Comparison of ENCODE assay signal across 27 mouse cellular contexts in the genomic region with DNA sequence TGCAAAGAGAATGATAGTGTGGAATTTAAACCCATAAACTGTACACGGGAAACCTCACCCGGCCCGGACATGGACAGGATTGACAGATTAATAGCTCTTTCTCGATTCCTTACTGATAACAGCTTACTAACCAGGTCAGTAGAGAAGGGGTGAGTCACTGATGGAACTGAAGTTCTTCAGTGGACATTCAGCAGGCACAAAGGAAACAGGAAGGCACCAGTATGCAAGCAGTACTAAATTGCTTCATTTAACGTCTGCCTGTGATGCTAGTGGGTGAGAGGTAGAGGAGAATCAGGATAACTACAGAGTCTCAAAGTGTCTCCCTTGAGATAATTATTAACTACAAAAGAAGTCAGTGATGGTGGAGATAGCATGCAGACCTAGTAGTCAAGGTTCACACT. TPM values are rescaled to one million over a fixed set of nuclear protein-coding genes. Genes with fewer than 3 reads are reported as not detected.
A peak's percentile ranks its signal among the peaks of the same experiment; 100 is the strongest.
DNase-seq lines count a peak whose midpoint lies in the region; ATAC-seq and TF ChIP-seq lines count a peak whose summit lies in the region.
"Had no signal": no experiment of that assay in that cellular context is flagged by ENCODE, and none has a peak within 500 bp of the region (broad histone marks: within the 10 kb centered on the region; RNA-seq: fewer than 3 reads in every experiment).

No protein-coding gene starts in this region.

- no peak for ATAC-seq in heart, embryonic 12.5 days (ENCODE audit: insufficient number of reproducible peaks, low FRiP score)
- no peak for ATAC-seq in liver, embryonic 13.5 days (ENCODE audit: low read depth)
- ATAC-seq in liver, embryonic 12.5 days, result no peak
- ATAC-seq in granulocyte monocyte progenitor cell, adult 5-6 weeks (replicated peaks; ENCODE audit: poor library complexity, severe bottlenecking), result 0 out of 2 replicates have a peak, but pooled peaks have one; percentile 10
- no peak for ATAC-seq in liver, postnatal 0 days
- ATAC-seq: CD4-positive, CD25-positive, alpha-beta regulatory T cell, adult 4 months; forebrain, embryonic 16.5 days; hindbrain, embryonic 16.5 days; midbrain, embryonic 15.5 days had no signal

- H3K36me3 ChIP-seq in heart, embryonic 12.5 days, result peaks cover 37% of the 10 kb centered on the region
- H3K36me3 ChIP-seq in liver, embryonic 13.5 days, result peaks cover 66% of the 10 kb centered on the region
- peaks cover 68% of the 10 kb centered on the region for H3K36me3 ChIP-seq in liver, embryonic 12.5 days
- peaks cover 51% of the 10 kb centered on the region for H3K36me3 ChIP-seq in liver, postnatal 0 days (replicated peaks; ENCODE audit: insufficient read depth, low read length)
- H3K36me3 ChIP-seq: midbrain, embryonic 15.5 days had no signal

- H3K27me3 ChIP-seq in heart, embryonic 12.5 days (replicated peaks), result no peaks in the 10 kb centered on the region
- no peaks in the 10 kb centered on the region for H3K27me3 ChIP-seq in liver, embryonic 13.5 days
- no peaks in the 10 kb centered on the region for H3K27me3 ChIP-seq in liver, embryonic 12.5 days (replicated peaks)
- no peaks in the 10 kb centered on the region for H3K27me3 ChIP-seq in liver, postnatal 0 days (ENCODE audit: insufficient read depth, low read length)
- H3K27me3 ChIP-seq: limb, embryonic 15.5 days; lung, embryonic 15.5 days; midbrain, embryonic 15.5 days; neural tube, embryonic 15.5 days had no signal

- no peak overlapping the region for H3K27ac ChIP-seq in heart, embryonic 12.5 days (ENCODE audit: poor library complexity, severe bottlenecking)
- 0 out of 2 replicates have a peak overlapping the region, but pooled peaks have one; percentile 39 for H3K27ac ChIP-seq in liver, embryonic 13.5 days
- H3K27ac ChIP-seq in liver, embryonic 12.5 days, result no peak overlapping the region
- H3K27ac ChIP-seq in liver, postnatal 0 days (ENCODE audit: low read depth), result 0 out of 2 replicates have a peak overlapping the region, but pooled peaks have one; percentile 1
- H3K27ac ChIP-seq: limb, embryonic 10.5 days; limb, embryonic 15.5 days; lung, embryonic 15.5 days; midbrain, embryonic 10.5 days; midbrain, embryonic 15.5 days; neural tube, embryonic 15.5 days had no signal

- H3K4me1 ChIP-seq in heart, embryonic 12.5 days (replicated peaks), result peaks cover 39% of the 10 kb centered on the region
- H3K4me1 ChIP-seq in liver, embryonic 13.5 days (replicated peaks), result peaks cover 65% of the 10 kb centered on the region
- H3K4me1 ChIP-seq in liver, embryonic 12.5 days, result peaks cover 49% of the 10 kb centered on the region
- H3K4me1 ChIP-seq in liver, postnatal 0 days (ENCODE audit: insufficient read depth), result peaks cover 25% of the 10 kb centered on the region

- WGBS in heart, embryonic 12.5 days, result 57% methylated on average over 5 of the region's 5 CpGs
- 58% methylated on average over 5 of the region's 5 CpGs for WGBS in liver, embryonic 13.5 days (ENCODE audit: insufficient replicate concordance)
- 59% methylated on average over 5 of the region's 5 CpGs for WGBS in liver, embryonic 12.5 days (ENCODE audit: insufficient replicate concordance)
- WGBS in liver, postnatal 0 days (ENCODE audit: insufficient replicate concordance), result 46% methylated on average over 5 of the region's 5 CpGs

- no peak for DNase-seq in heart, postnatal 10 days
- DNase-seq in liver, embryonic 13.5 days, result no peak
- DNase-seq in liver, postnatal 0 days, result no peak
- no peak for DNase-seq in thymus, postnatal 25 days
- no peak for DNase-seq in thymus, postnatal 36 days
- DNase-seq: adrenal gland, postnatal 25 days; cerebellum, adult 11-12 months; cerebellum, adult 9-11 months; gastrocnemius, postnatal 10 days; kidney, adult 11 months; layer of hippocampus, postnatal 36 days; right cerebral cortex, postnatal 25 days; thymus, adult 18-20 months; thymus, postnatal 4 days had no signal

- H3K9me3 ChIP-seq in heart, embryonic 12.5 days (replicated peaks), result no peaks in the 10 kb centered on the region
- H3K9me3 ChIP-seq in liver, embryonic 13.5 days (replicated peaks), result no peaks in the 10 kb centered on the region
- no peaks in the 10 kb centered on the region for H3K9me3 ChIP-seq in liver, embryonic 12.5 days (replicated peaks)
- no peaks in the 10 kb centered on the region for H3K9me3 ChIP-seq in liver, postnatal 0 days (ENCODE audit: low read length)
- H3K9me3 ChIP-seq: limb, embryonic 10.5 days; limb, embryonic 15.5 days; lung, embryonic 15.5 days; midbrain, embryonic 10.5 days; midbrain, embryonic 15.5 days; neural tube, embryonic 15.5 days had no signal

- intact Hi-C loops in heart, postnatal 10 days (cut with DNase I), result loop anchor here (5.0 kb wide), 1 partner anchor 183 kb away; no protein-coding TSS in a partner anchor

- peak overlapping the region; percentile 13; the same call in 1 of the 2 replicates for H3K9ac ChIP-seq in heart, embryonic 12.5 days
- H3K9ac ChIP-seq in liver, embryonic 13.5 days, result no peak overlapping the region
- H3K9ac ChIP-seq in liver, embryonic 12.5 days, result no peak overlapping the region
- H3K9ac ChIP-seq in liver, postnatal 0 days (replicated peaks), result no peak overlapping the region
- H3K9ac ChIP-seq: limb, embryonic 15.5 days; lung, embryonic 15.5 days; midbrain, embryonic 15.5 days; neural tube, embryonic 15.5 days had no signal

- H3K4me3 ChIP-seq in heart, embryonic 12.5 days, result no peak overlapping the region
- no peak overlapping the region for H3K4me3 ChIP-seq in liver, embryonic 13.5 days (replicated peaks)
- no peak overlapping the region for H3K4me3 ChIP-seq in liver, embryonic 12.5 days
- no peak overlapping the region for H3K4me3 ChIP-seq in liver, postnatal 0 days (ENCODE audit: low read depth, low read length)
- H3K4me3 ChIP-seq: erythroblast, embryonic 14.5 days; limb, embryonic 10.5 days; limb, embryonic 15.5 days; lung, embryonic 15.5 days; midbrain, embryonic 10.5 days; midbrain, embryonic 15.5 days; neural tube, embryonic 15.5 days had no signal

- no peak overlapping the region for H3K4me2 ChIP-seq in heart, embryonic 12.5 days
- peak overlapping the region; percentile 2; the same call in 1 of the 2 replicates for H3K4me2 ChIP-seq in liver, embryonic 13.5 days
- no peak overlapping the region for H3K4me2 ChIP-seq in liver, embryonic 12.5 days
- H3K4me2 ChIP-seq in liver, postnatal 0 days (ENCODE audit: low read depth, low read length), result peak overlapping the region; percentile 68; the same call in 1 of the 2 replicates
- H3K4me2 ChIP-seq: limb, embryonic 15.5 days; lung, embryonic 15.5 days; midbrain, embryonic 15.5 days; neural tube, embryonic 15.5 days had no signal

- TF ChIP-seq EP300 in liver, postnatal 0 days (IDR thresholded peaks at IDR 0.05; ENCODE audit: low read depth), result no peak

- no peak for TF ChIP-seq CTCF in liver, postnatal 0 days (IDR thresholded peaks at IDR 0.05; ENCODE audit: low read depth)

RNA-seq across cellular contexts. Expression of gene Tor1aip1, which starts 7.9 kb away (rescaled TPM):
- polyA plus RNA-seq in heart, embryonic 12.5 days (2016; fragmentation: Nextera tagmentation; extraction: Ambion mirVana), result 35.6 and 36.9 TPM in 2 replicates
- total RNA-seq in heart, postnatal 10 days (2021), result 10 to 100 TPM; 65.2 to 74.2 TPM
- polyA plus RNA-seq in liver, embryonic 13.5 days (2015; fragmentation: Nextera tagmentation; extraction: Ambion mirVana), result 25.9 and 29.6 TPM in 2 replicates
- polyA plus RNA-seq in liver, embryonic 12.5 days (2016; fragmentation: Nextera tagmentation; extraction: Ambion mirVana), result 26.4 and 27.6 TPM in 2 replicates
- 68.5 and 73.8 TPM in 2 replicates for total RNA-seq in granulocyte monocyte progenitor cell, adult 5-6 weeks (2014; fragmentation: Nextera tagmentation)
- 30.2 and 36.9 TPM in 2 replicates for total RNA-seq in granulocyte monocyte progenitor cell, adult 5-6 weeks (2017)
- 29.1 and 29.2 TPM in 2 replicates for polyA plus RNA-seq in liver, postnatal 0 days (2015; fragmentation: Nextera tagmentation; extraction: Ambion mirVana)

RNA-seq across cellular contexts. Expression of gene Tor1aip2, which starts 9.0 kb away (rescaled TPM):
- 93.3 and 100 TPM in 2 replicates for polyA plus RNA-seq in heart, embryonic 12.5 days (2016; fragmentation: Nextera tagmentation; extraction: Ambion mirVana)
- total RNA-seq in heart, postnatal 10 days (2021), result 10 to 100 TPM; 58.8 to 62.2 TPM
- polyA plus RNA-seq in liver, embryonic 13.5 days (2015; fragmentation: Nextera tagmentation; extraction: Ambion mirVana), result 47.9 and 58.5 TPM in 2 replicates
- polyA plus RNA-seq in liver, embryonic 12.5 days (2016; fragmentation: Nextera tagmentation; extraction: Ambion mirVana), result 64.2 and 67.4 TPM in 2 replicates
- 51.8 and 69.8 TPM in 2 replicates for total RNA-seq in granulocyte monocyte progenitor cell, adult 5-6 weeks (2014; fragmentation: Nextera tagmentation)
- 50.8 and 52.6 TPM in 2 replicates for total RNA-seq in granulocyte monocyte progenitor cell, adult 5-6 weeks (2017)
- 43.7 and 45.3 TPM in 2 replicates for polyA plus RNA-seq in liver, postnatal 0 days (2015; fragmentation: Nextera tagmentation; extraction: Ambion mirVana)

Comparison
In these comparisons a context has a peak if more than half of its experiments do, and no peak if none do; other contexts are left out.
1. H3K27ac ChIP-seq: peak in liver, embryonic 13.5 days (single experiment) and liver, postnatal 0 days (single experiment); none in heart, embryonic 12.5 days (single experiment) and liver, embryonic 12.5 days (single experiment).
2. H3K4me2 ChIP-seq: peak in liver, embryonic 13.5 days (single experiment) and liver, postnatal 0 days (single experiment); none in heart, embryonic 12.5 days (single experiment) and liver, embryonic 12.5 days (single experiment).